Mouse (Mus musculus): ENCODE results near the gene Exoc3l.
A peak's percentile ranks its signal among the peaks of the same experiment; 100 is the strongest.

The Exoc3l gene

GRCm38 (mm10) chr8:105313622-105314402 lies 17.9 kb upstream of the Exoc3l start:
- no peak for DNase-seq (ENCODE audit: low read depth, low spot score)

GRCm38 (mm10) chr8:105312891-105313481 lies 17.1 kb upstream of the Exoc3l start:
- DNase-seq (ENCODE audit: low read depth, low spot score) = no peak

GRCm38 (mm10) chr8:105311718-105312117 lies 15.8 kb upstream of the Exoc3l start:
- no peak for DNase-seq (ENCODE audit: low read depth, low spot score)

- no peak for DNase-seq (ENCODE audit: low read depth, low spot score)
Measured at GRCm38 (mm10) chr8:105310118-105310517, 14.2 kb upstream of the Exoc3l start.

GRCm38 (mm10) chr8:105309142-105309847 lies 13.4 kb upstream of the Exoc3l start:
- no peak for DNase-seq (ENCODE audit: low read depth, low spot score)

- DNase-seq (ENCODE audit: low read depth, low spot score) = no peak
Measured at GRCm38 (mm10) chr8:105308428-105308827, 12.5 kb upstream of the Exoc3l start.

GRCm38 (mm10) chr8:105307670-105308069 lies 11.8 kb upstream of the Exoc3l start:
- no peak for DNase-seq (ENCODE audit: low read depth, low spot score)

- no peak for DNase-seq (ENCODE audit: low read depth, low spot score)
Measured at GRCm38 (mm10) chr8:105306146-105306691, 10.3 kb upstream of the Exoc3l start.

- DNase-seq (ENCODE audit: low read depth, low spot score) = no peak
Measured at GRCm38 (mm10) chr8:105305211-105306145, 9.6 kb upstream of the Exoc3l start, which contains the start of gene Elmo3. Elmo3 (plus strand) TSS chr8:105305601.

- peak; percentile 77 for DNase-seq (ENCODE audit: low read depth, low spot score)
Measured at GRCm38 (mm10) chr8:105304325-105305210, 8.7 kb upstream of the Exoc3l start.

GRCm38 (mm10) chr8:105303874-105304273 lies 8.0 kb upstream of the Exoc3l start:
- no peak for DNase-seq (ENCODE audit: low read depth, low spot score)

- no peak for DNase-seq (ENCODE audit: low read depth, low spot score)
Measured at GRCm38 (mm10) chr8:105303396-105303795, 7.5 kb upstream of the Exoc3l start.

GRCm38 (mm10) chr8:105299962-105300361 lies 4.1 kb upstream of the Exoc3l start:
- DNase-seq (ENCODE audit: low read depth, low spot score) = no peak

- no peak for DNase-seq (ENCODE audit: low read depth, low spot score)
Measured at GRCm38 (mm10) chr8:105298351-105299252, 2.7 kb upstream of the Exoc3l start.

GRCm38 (mm10) chr8:105297511-105298192 lies 1.8 kb upstream of the Exoc3l start, which contains the start of gene E2f4:
E2f4 (plus strand) TSS chr8:105297663.
- peak; percentile 89 for DNase-seq (ENCODE audit: low read depth, low spot score)

GRCm38 (mm10) chr8:105295256-105295655 lies 645 bp downstream of the Exoc3l start:
- DNase-seq (ENCODE audit: low read depth, low spot score) = no peak

GRCm38 (mm10) chr8:105294776-105295175 lies 1.1 kb downstream of the Exoc3l start:
- DNase-seq (ENCODE audit: low read depth, low spot score) = no peak

GRCm38 (mm10) chr8:105293405-105293804 lies 2.5 kb downstream of the Exoc3l start:
- DNase-seq (ENCODE audit: low read depth, low spot score) = no peak

Measured in skeletal muscle tissue, adult 2 months (tissue).